ENCODE assay signal across 8 mouse cellular contexts in genomic region chrX:107816218-107816554, GRCm38 (mm10). TPM values are rescaled to one million over a fixed set of nuclear protein-coding genes. Genes with fewer than 3 reads are reported as not detected.
DNase-seq lines count a peak whose midpoint lies in the region; ATAC-seq lines count a peak whose summit lies in the region.

Gene 2610002M06Rik, minus strand, starts transcription at chrX:107816334.

- ATAC-seq in CD4-positive, CD25-positive, alpha-beta regulatory T cell, adult 4 months: peak; percentile 98
- ATAC-seq in heart, embryonic 14.5 days (ENCODE audit: insufficient number of reproducible peaks, insufficient read depth, low FRiP score, low read depth): peak; percentile 95
- peak; percentile 100 for ATAC-seq in liver, embryonic 13.5 days (ENCODE audit: low read depth)
- peak; percentile 100 for ATAC-seq in neural tube, embryonic 12.5 days (ENCODE audit: low FRiP score, low read depth)

- DNase-seq in fat pad, adult 2 months (ENCODE audit: extremely low read depth, low read depth, low spot score): peak; percentile 10
- DNase-seq in kidney, postnatal 14 days: peak; percentile 91
- DNase-seq in liver, embryonic 13.5 days: peak; percentile 77
- DNase-seq in telencephalon, adult 2 months (ENCODE audit: low read depth, low spot score): peak; percentile 70

- H3K27me3 ChIP-seq in heart, embryonic 14.5 days (ENCODE audit: control insufficient read depth, insufficient read depth, low read length): no peaks in the 10 kb centered on the region
- H3K27me3 ChIP-seq in liver, embryonic 13.5 days: no peaks in the 10 kb centered on the region
- no peaks in the 10 kb centered on the region for H3K27me3 ChIP-seq in neural tube, embryonic 12.5 days (replicated peaks)

- H3K9me3 ChIP-seq in heart, embryonic 14.5 days (ENCODE audit: control insufficient read depth, low read length): no peaks in the 10 kb centered on the region
- H3K9me3 ChIP-seq in liver, embryonic 13.5 days (replicated peaks): no peaks in the 10 kb centered on the region
- no peaks in the 10 kb centered on the region for H3K9me3 ChIP-seq in neural tube, embryonic 12.5 days

- peak within 1 kb of the TSS; percentile 80 for H3K4me3 ChIP-seq in brown adipose tissue, adult 24 weeks (ENCODE audit: insufficient read depth, low read depth, low read length)
- H3K4me3 ChIP-seq in heart, embryonic 14.5 days (ENCODE audit: control insufficient read depth in 1 of 2, insufficient read depth in 1 of 2, low read depth in 1 of 2, low read length in 2 of 2): peak within 1 kb of the TSS; percentile 61 to 68
- H3K4me3 ChIP-seq in liver, embryonic 13.5 days (replicated peaks): peak within 1 kb of the TSS; percentile 70
- peak within 1 kb of the TSS; percentile 51 for H3K4me3 ChIP-seq in neural tube, embryonic 12.5 days

- H3K4me2 ChIP-seq in heart, embryonic 14.5 days (ENCODE audit: low read length): peak within 1 kb of the TSS; percentile 59
- peak within 1 kb of the TSS; percentile 60 for H3K4me2 ChIP-seq in liver, embryonic 13.5 days
- peak within 1 kb of the TSS; percentile 57 for H3K4me2 ChIP-seq in neural tube, embryonic 12.5 days (replicated peaks)

- peak within 1 kb of the TSS; percentile 76 for H3K9ac ChIP-seq in heart, embryonic 14.5 days (ENCODE audit: low read length)
- peak within 1 kb of the TSS; percentile 74 for H3K9ac ChIP-seq in liver, embryonic 13.5 days
- H3K9ac ChIP-seq in neural tube, embryonic 12.5 days: peak within 1 kb of the TSS; percentile 64

- H3K27ac ChIP-seq in brown adipose tissue, adult 24 weeks (replicated peaks; ENCODE audit: low read depth, low read length): no peak within 1 kb of the TSS
- peak within 1 kb of the TSS; percentile 60 to 79 for H3K27ac ChIP-seq in heart, embryonic 14.5 days (replicated peaks in 1 of 2; ENCODE audit: control insufficient read depth in 1 of 2, insufficient read depth in 1 of 2, low read depth in 2 of 2, low read length in 2 of 2)
- peak within 1 kb of the TSS; percentile 47 for H3K27ac ChIP-seq in liver, embryonic 13.5 days
- no peak within 1 kb of the TSS for H3K27ac ChIP-seq in neural tube, embryonic 12.5 days

- WGBS in heart, embryonic 14.5 days: 14% methylated on average over 28 of the region's 28 CpGs
- 12% methylated on average over 28 of the region's 28 CpGs for WGBS in liver, embryonic 13.5 days (ENCODE audit: insufficient replicate concordance)
- WGBS in neural tube, embryonic 12.5 days: 20% methylated on average over 28 of the region's 28 CpGs

- H3K4me1 ChIP-seq in brown adipose tissue, adult 24 weeks (ENCODE audit: control insufficient read depth, insufficient read depth, insufficient read length, low read length): no peaks in the 10 kb centered on the region
- H3K4me1 ChIP-seq in heart, embryonic 14.5 days (ENCODE audit: control insufficient read depth in 2 of 2, insufficient read depth in 2 of 2, low read length in 2 of 2): no peaks in the 10 kb centered on the region
- H3K4me1 ChIP-seq in liver, embryonic 13.5 days (replicated peaks): no peaks in the 10 kb centered on the region; the same call in 1 of the 2 replicates
- no peaks in the 10 kb centered on the region for H3K4me1 ChIP-seq in neural tube, embryonic 12.5 days

- H3K36me3 ChIP-seq in heart, embryonic 14.5 days (ENCODE audit: control insufficient read depth, insufficient read depth, low read length): no peaks in the 10 kb centered on the region
- H3K36me3 ChIP-seq in liver, embryonic 13.5 days: no peaks in the 10 kb centered on the region
- no peaks in the 10 kb centered on the region for H3K36me3 ChIP-seq in neural tube, embryonic 12.5 days

RNA-seq across cellular contexts. Expression of gene 2610002M06Rik, which starts in this region (rescaled TPM):
- polyA plus RNA-seq in CD4-positive, CD25-positive, alpha-beta regulatory T cell, adult 4 months (2017; shearing (Covaris generic)): 10 to 100 TPM; 16.6 to 19.5 TPM
- polyA plus RNA-seq in brown adipose tissue, adult 24 weeks (2012; ENCODE audit: insufficient read depth, insufficient read length, missing spikeins): 3.8 and 4.2 TPM in 2 replicates
- 15.3 and 15.6 TPM in 2 replicates for polyA plus RNA-seq in heart, embryonic 14.5 days (2014; fragmentation: Nextera tagmentation; extraction: Ambion mirVana)
- 9.6 and 12.5 TPM in 2 replicates for polyA plus RNA-seq in liver, embryonic 13.5 days (2015; fragmentation: Nextera tagmentation; extraction: Ambion mirVana)
- polyA plus RNA-seq in neural tube, embryonic 12.5 days (2016; fragmentation: Nextera tagmentation; extraction: Ambion mirVana): 9.7 and 11.5 TPM in 2 replicates

Comparison
In these comparisons a context has a peak if more than half of its experiments do, and no peak if none do; other contexts are left out.
1. H3K27ac ChIP-seq: peak in heart, embryonic 14.5 days (2 of 2) and liver, embryonic 13.5 days (single experiment); none in brown adipose tissue, adult 24 weeks (single experiment) and neural tube, embryonic 12.5 days (single experiment).
2. DNase-seq: peak in every context shown above with its lines; median percentile 91 in kidney, postnatal 14 days; 77 in liver, embryonic 13.5 days; 70 in telencephalon, adult 2 months; 10 in fat pad, adult 2 months.
3. Peak in every context shown above with its lines, with median percentiles within 50 percentile points of each other: ATAC-seq, H3K4me3 ChIP-seq, H3K4me2 ChIP-seq and H3K9ac ChIP-seq.